Mouse (Mus musculus): Measurements from ENCODE around the gene Twist2.

The Twist2 gene

GRCm38 (mm10) chr1:91800967-91801843 is at the start of gene Twist2:
Gene Twist2 (plus strand): TSS chr1:91801461.
- DNase-seq (ENCODE audit: low spot score): no peak

GRCm38 (mm10) chr1:91752931-91753330 is 48.3 kb upstream of the Twist2 start:
- DNase-seq (ENCODE audit: low spot score): no peak

- peak; percentile 13 for DNase-seq (ENCODE audit: low spot score)
Observed at GRCm38 (mm10) chr1:91755102-91755501, 46.2 kb upstream of the Twist2 start.

- no peak for DNase-seq (ENCODE audit: low spot score)
Observed at GRCm38 (mm10) chr1:91757292-91757691, 44.0 kb upstream of the Twist2 start.

- no peak for DNase-seq (ENCODE audit: low spot score)
Observed at GRCm38 (mm10) chr1:91758143-91758542, 43.1 kb upstream of the Twist2 start.

GRCm38 (mm10) chr1:91758600-91759515 is 42.4 kb upstream of the Twist2 start:
- no peak for DNase-seq (ENCODE audit: low spot score)

- no peak for DNase-seq (ENCODE audit: low spot score)
Observed at GRCm38 (mm10) chr1:91760140-91760986, 40.9 kb upstream of the Twist2 start.

GRCm38 (mm10) chr1:91762528-91763091 is 38.7 kb upstream of the Twist2 start:
- no peak for DNase-seq (ENCODE audit: low spot score)

- no peak for DNase-seq (ENCODE audit: low spot score)
Observed at GRCm38 (mm10) chr1:91770221-91770624, 31.0 kb upstream of the Twist2 start.

- DNase-seq (ENCODE audit: low spot score): no peak
Observed at GRCm38 (mm10) chr1:91770676-91771075, 30.6 kb upstream of the Twist2 start.

- DNase-seq (ENCODE audit: low spot score): no peak
Observed at GRCm38 (mm10) chr1:91776928-91777327, 24.3 kb upstream of the Twist2 start.

- DNase-seq (ENCODE audit: low spot score): no peak
Observed at GRCm38 (mm10) chr1:91779819-91780218, 21.4 kb upstream of the Twist2 start.

GRCm38 (mm10) chr1:91781182-91781581 is 20.1 kb upstream of the Twist2 start:
- no peak for DNase-seq (ENCODE audit: low spot score)

- no peak for DNase-seq (ENCODE audit: low spot score)
Observed at GRCm38 (mm10) chr1:91784162-91784561, 17.1 kb upstream of the Twist2 start.

GRCm38 (mm10) chr1:91799323-91799722 is 1.9 kb upstream of the Twist2 start:
- DNase-seq (ENCODE audit: low spot score): no peak

- DNase-seq (ENCODE audit: low spot score): no peak
Observed at GRCm38 (mm10) chr1:91800348-91800747, 913 bp upstream of the Twist2 start.

- DNase-seq (ENCODE audit: low spot score): no peak
Observed at GRCm38 (mm10) chr1:91801844-91802366, 644 bp downstream of the Twist2 start.

- no peak for DNase-seq (ENCODE audit: low spot score)
Observed at GRCm38 (mm10) chr1:91802406-91803121, 1.3 kb downstream of the Twist2 start.

GRCm38 (mm10) chr1:91803416-91803815 is 2.2 kb downstream of the Twist2 start:
- DNase-seq (ENCODE audit: low spot score): no peak

GRCm38 (mm10) chr1:91816067-91816466 is 14.8 kb downstream of the Twist2 start:
- no peak for DNase-seq (ENCODE audit: low spot score)

GRCm38 (mm10) chr1:91816571-91816970 is 15.3 kb downstream of the Twist2 start:
- no peak for DNase-seq (ENCODE audit: low spot score)

Data from c-Kit-positive CD71-positive TER-119-positive erythroid progenitor cells, embryonic 14.5 days (primary cell).